Mouse (Mus musculus): ENCODE results near the gene Bet1l. TPM values are rescaled to one million over a fixed set of nuclear protein-coding genes. Genes with fewer than 3 reads are reported as not detected.
A peak's percentile ranks its signal among the peaks of the same experiment; 100 is the strongest.

The Bet1l gene
- total and polyA plus RNA-seq, 3 experiments: 13.1 to 24.3 (median 13.8) TPM

DNA sequence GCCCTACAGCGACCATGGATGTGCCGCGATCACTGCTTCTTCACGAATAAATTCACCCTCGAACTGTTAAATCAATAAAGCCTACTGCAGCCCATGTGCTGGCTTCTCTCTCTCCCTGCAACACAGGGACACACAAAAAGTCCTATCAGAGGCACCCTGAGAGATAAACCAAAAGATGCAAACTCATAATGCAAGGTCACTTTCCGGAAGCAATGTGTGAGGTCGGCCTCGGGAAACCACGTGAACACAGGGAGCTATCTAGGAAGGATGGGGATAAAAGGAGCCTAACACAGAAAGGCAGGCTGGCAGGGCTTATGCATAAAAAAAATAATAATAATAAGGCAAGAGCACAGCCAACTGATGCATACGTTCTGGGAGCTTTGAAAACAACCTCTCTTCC lies 10.7 kb downstream of the Bet1l start:
- in situ Hi-C loops (cut with MboI; ENCODE audit: low pct_ligation_motif_present, low pct_unique_long_range_greater_than_20kb, low sequenced_read_pairs): loop anchor here (5.0 to 25.0 kb wide), 3 partner anchors 206 to 759 kb away; partner anchors contain the start of genes Caly, Prap1 and Rnh1
- Histone ChIP-seq H3K9me3 (replicated peaks; ENCODE audit: low read length) (no peaks in the 10 kb centered on the region), H3K27me3 (replicated peaks) (peaks cover 52% of the 10 kb centered on the region), H3K27ac (ENCODE audit: insufficient read depth, low read depth) (no peak overlapping the region), H3K4me2 (ENCODE audit: insufficient read depth, low read depth, poor library complexity, severe bottlenecking) (no peak overlapping the region), H3K4me3 (replicated peaks in 1 of 3; ENCODE audit: low read depth in 2 of 3, low read length in 2 of 3, poor library complexity in 1 of 3) (no peak overlapping the region), H3K4me1 (ENCODE audit: control insufficient read depth in 1 of 2, insufficient read depth in 2 of 2) (peaks cover 0 to 5% of the 10 kb centered on the region in 2 experiments; a peak in 2 of 4 replicates), H3K36me3 (replicated peaks in 1 of 2; ENCODE audit: control insufficient read depth in 1 of 2, insufficient read depth in 1 of 2, low read length in 1 of 2) (peaks cover 4 to 11% of the 10 kb centered on the region in 2 experiments), H3K79me2 (replicated peaks; ENCODE audit: control insufficient read depth, extremely low read depth, insufficient read depth, poor library complexity, severe bottlenecking) (no peaks in the 10 kb centered on the region), H3K9ac (ENCODE audit: insufficient read depth, low read depth) (no peak overlapping the region)
- TF ChIP-seq E2F4 (IDR thresholded peaks at IDR 0.05; ENCODE audit: insufficient replicate concordance, low read depth, low read length): no peak
- no peak for TF ChIP-seq JUN (IDR thresholded peaks at IDR 0.05; ENCODE audit: insufficient read depth, low read depth, low read length)
- TF ChIP-seq TBP (conservative IDR thresholded peaks at IDR 0.05; ENCODE audit: low read depth, low read length): no peak
- no peak for TF ChIP-seq MAZ (IDR thresholded peaks at IDR 0.05; ENCODE audit: low read depth, low read length)
- TF ChIP-seq JUND (conservative IDR thresholded peaks at IDR 0.05; ENCODE audit: low read depth, low read length): no peak
- TF ChIP-seq NELFE (IDR thresholded peaks at IDR 0.05; ENCODE audit: low read depth, low read length): no peak
- TF ChIP-seq TCF12 (IDR thresholded peaks at IDR 0.05; ENCODE audit: low read depth, low read length): no peak
- TF ChIP-seq USF1 (IDR thresholded peaks at IDR 0.05; ENCODE audit: low read depth, low read length): no peak
- TF ChIP-seq ETS1 (conservative IDR thresholded peaks at IDR 0.05; ENCODE audit: low read depth, low read length): no peak
- TF ChIP-seq CTCF (conservative IDR thresholded peaks at IDR 0.05 in 1 of 2, IDR thresholded peaks at IDR 0.05 in 1 of 2; ENCODE audit: low read depth in 2 of 2, low read length in 2 of 2): no peak
- TF ChIP-seq MAX (IDR thresholded peaks at IDR 0.05; ENCODE audit: low read length): no peak
- no peak for TF ChIP-seq BHLHE40 (IDR thresholded peaks at IDR 0.05; ENCODE audit: low read depth, low read length)
- no peak for TF ChIP-seq POLR2AphosphoS2 (IDR thresholded peaks at IDR 0.05; ENCODE audit: low read depth, low read length)
- TF ChIP-seq KAT2A (IDR thresholded peaks at IDR 0.05; ENCODE audit: insufficient replicate concordance, low read length): no peak
- TF ChIP-seq NRF1 (IDR thresholded peaks at IDR 0.05; ENCODE audit: low read depth, low read length): no peak
- DNase-seq (ENCODE audit: extremely low read depth): no peak
- dilution Hi-C loops (cut with MboI; ENCODE audit: extremely low pct_ligation_motif_present, extremely low pct_unique_long_range_greater_than_20kb, low sequenced_read_pairs): no loop called here

DNA sequence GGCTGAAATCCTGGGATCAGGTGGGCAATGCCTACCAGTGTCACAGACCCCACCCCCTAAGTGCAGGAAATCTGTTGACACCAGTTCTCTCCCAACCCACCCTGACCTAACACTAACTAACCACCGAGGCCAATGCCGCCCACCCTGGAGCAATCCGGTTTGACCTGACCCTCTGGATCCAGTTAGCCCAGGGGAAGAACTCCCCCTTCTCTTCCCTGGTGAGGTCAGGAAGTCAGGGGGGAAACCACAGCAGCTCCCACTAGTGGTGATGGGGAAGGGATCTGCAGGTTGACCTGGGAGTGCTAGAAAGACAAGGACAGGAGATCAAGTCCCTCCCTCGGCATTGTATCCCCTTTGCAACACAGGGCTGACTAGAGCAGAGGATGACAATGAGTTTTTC lies 11.7 kb downstream of the Bet1l start:
- Histone ChIP-seq H3K79me2 (replicated peaks; ENCODE audit: control insufficient read depth, extremely low read depth, insufficient read depth, poor library complexity, severe bottlenecking) (no peaks in the 10 kb centered on the region), H3K4me1 (ENCODE audit: control insufficient read depth in 1 of 2, insufficient read depth in 2 of 2) (peaks cover 0 to 5% of the 10 kb centered on the region in 2 experiments; a peak in 2 of 4 replicates), H3K27ac (ENCODE audit: insufficient read depth, low read depth) (no peak overlapping the region), H3K27me3 (replicated peaks) (peaks cover 59% of the 10 kb centered on the region), H3K9me3 (replicated peaks; ENCODE audit: low read length) (no peaks in the 10 kb centered on the region), H3K4me2 (ENCODE audit: insufficient read depth, low read depth, poor library complexity, severe bottlenecking) (no peak overlapping the region), H3K36me3 (replicated peaks in 1 of 2; ENCODE audit: control insufficient read depth in 1 of 2, insufficient read depth in 1 of 2, low read length in 1 of 2) (peaks cover 0 to 5% of the 10 kb centered on the region in 2 experiments), H3K9ac (ENCODE audit: insufficient read depth, low read depth) (no peak overlapping the region), H3K4me3 (replicated peaks in 1 of 3; ENCODE audit: low read depth in 2 of 3, low read length in 2 of 3, poor library complexity in 1 of 3) (no peak overlapping the region)
- TF ChIP-seq PAX5 (IDR thresholded peaks at IDR 0.05; ENCODE audit: low read length): no peak
- peak in 1 of 2 experiments; percentile 26; a peak in 2 of 4 replicates for TF ChIP-seq CTCF (conservative IDR thresholded peaks at IDR 0.05 in 1 of 2, IDR thresholded peaks at IDR 0.05 in 1 of 2; ENCODE audit: low read depth in 2 of 2, low read length in 2 of 2)
- no peak for DNase-seq (ENCODE audit: extremely low read depth)
- in situ Hi-C loops (cut with MboI; ENCODE audit: low pct_ligation_motif_present, low pct_unique_long_range_greater_than_20kb, low sequenced_read_pairs): loop anchor here (5.0 to 25.0 kb wide), 3 partner anchors 207 to 758 kb away; partner anchors contain the start of genes Caly, Prap1 and Rnh1
- dilution Hi-C loops (cut with MboI; ENCODE audit: extremely low pct_ligation_motif_present, extremely low pct_unique_long_range_greater_than_20kb, low sequenced_read_pairs): no loop called here

Measured in CH12.LX (cell line).